Mouse (Mus musculus) megakaryocyte-erythroid progenitor cell, adult 5-6 weeks (primary cell): Measurements from ENCODE around the gene Gm28048. TPM values are rescaled to one million over a fixed set of nuclear protein-coding genes. Genes with fewer than 3 reads are reported as not detected.

Experiments used
- ATAC-seq: replicated peaks from 2 replicates; pipeline ENCODE4 v1.8.0; 2016; ENCODE audit warnings: mild to moderate bottlenecking, inconsistent platforms; ENCODE audit not compliant: severe bottlenecking, poor library complexity, low FRiP score, low TSS enrichment
- total RNA-seq, 2 experiments: library from RNA; stranded (forward) in 1 of 2; stranded (reverse) in 1 of 2; fragments of 200-1000, 215-1000 nt in 1 of 2; fragments of >200 nt in 1 of 2; fragmentation: Nextera tagmentation in 1 of 2; gene quantifications; 2 replicates each; pipeline ENCODE4 v1.2.3; 2014 to 2017

Gene Gm28048
- total RNA-seq, 2 experiments from 2014 or later = 31.4 to 33.9 TPM

GRCm38 (mm10) chr11:22791726-22792125 lies 190.2 kb downstream of the Gm28048 start:
- ATAC-seq = no peak

GRCm38 (mm10) chr11:22787833-22788232 lies 194.1 kb downstream of the Gm28048 start:
- ATAC-seq = no peak

Other genes with a start within 250 kb of the Gm28048 start
- gene B3gnt2, start 121.1 kb downstream of the Gm28048 start, total RNA-seq (2014; fragmentation: Nextera tagmentation) = 7.1 and 24.3 TPM in 2 replicates
- 21.1 and 22.0 TPM in 2 replicates for gene B3gnt2, start 121.1 kb downstream of the Gm28048 start, total RNA-seq (2017)
- gene Zrsr1, start 10.1 kb downstream of the Gm28048 start, total RNA-seq (2014; fragmentation: Nextera tagmentation) = 6.4 and 7.3 TPM in 2 replicates
- gene Zrsr1, start 10.1 kb downstream of the Gm28048 start, total RNA-seq (2017) = 16.3 and 23.6 TPM in 2 replicates
- 74.4 and 174 TPM in 2 replicates for gene Commd1, start 292 bp upstream of the Gm28048 start, total RNA-seq (2014; fragmentation: Nextera tagmentation)
- gene Commd1, start 292 bp upstream of the Gm28048 start, total RNA-seq (2017) = 63.0 and 95.3 TPM in 2 replicates
- gene Cct4, start 8.4 kb upstream of the Gm28048 start, total RNA-seq (2014; fragmentation: Nextera tagmentation) = 311 and 390 TPM in 2 replicates
- gene Cct4, start 8.4 kb upstream of the Gm28048 start, total RNA-seq (2017) = 447 and 464 TPM in 2 replicates
- gene Fam161a, start 25.4 kb upstream of the Gm28048 start, total RNA-seq (2014; fragmentation: Nextera tagmentation) = 1.2 and 4.3 TPM in 2 replicates
- 2.4 and 3.0 TPM in 2 replicates for gene Fam161a, start 25.4 kb upstream of the Gm28048 start, total RNA-seq (2017)